ENCODE assay signal across 25 mouse cellular contexts in the genomic region with DNA sequence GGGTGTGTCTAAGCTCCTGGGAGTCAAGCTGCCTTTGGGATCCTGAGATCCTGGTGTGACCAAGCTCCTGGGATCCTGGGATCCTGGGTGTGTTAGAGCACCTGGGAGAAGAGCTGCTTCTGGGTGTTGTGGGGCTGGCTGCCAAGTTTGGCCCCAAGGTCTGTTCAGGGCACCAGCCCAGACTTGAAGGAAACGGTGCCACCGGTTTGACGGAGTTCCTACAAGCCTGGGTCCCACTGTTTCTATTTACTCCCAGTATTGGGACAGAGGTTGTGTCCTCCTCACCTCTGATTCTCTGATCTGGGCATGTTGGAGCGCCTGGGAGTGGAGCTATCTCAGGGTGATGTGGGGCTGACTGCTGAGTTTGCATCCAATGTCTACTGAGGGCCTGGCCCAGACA. TPM values are rescaled to one million over a fixed set of nuclear protein-coding genes. Genes with fewer than 3 reads are reported as not detected.
"Had no signal": no experiment of that assay in that cellular context is flagged by ENCODE, and none has a peak within 500 bp of the region (broad histone marks: within the 10 kb centered on the region; RNA-seq: fewer than 3 reads in every experiment).

No protein-coding gene starts in this region.

RNA-seq across cellular contexts. Expression of a gene that starts 14.9 kb away (rescaled TPM):
- polyA plus RNA-seq: heart, embryonic 10.5 days; heart, embryonic 11.5 days; heart, embryonic 12.5 days; heart, embryonic 13.5 days; heart, embryonic 14.5 days; heart, embryonic 15.5 days; heart, embryonic 16.5 days; heart, postnatal 0 days; hindbrain, embryonic 10.5 days; hindbrain, embryonic 11.5 days; hindbrain, embryonic 12.5 days; hindbrain, embryonic 13.5 days; hindbrain, embryonic 14.5 days; hindbrain, embryonic 15.5 days; hindbrain, embryonic 16.5 days; hindbrain, postnatal 0 days; intestine, embryonic 14.5 days; intestine, embryonic 15.5 days; intestine, embryonic 16.5 days; intestine, postnatal 0 days; kidney, embryonic 14.5 days; kidney, embryonic 15.5 days; kidney, embryonic 16.5 days; kidney, postnatal 0 days; large intestine, adult 2 months had no signal

RNA-seq across cellular contexts. Expression of a gene that starts 22.4 kb away (rescaled TPM):
- polyA plus RNA-seq: heart, embryonic 10.5 days; heart, embryonic 11.5 days; heart, embryonic 12.5 days; heart, embryonic 13.5 days; hindbrain, embryonic 10.5 days; hindbrain, embryonic 11.5 days; hindbrain, embryonic 12.5 days; hindbrain, embryonic 13.5 days; hindbrain, embryonic 15.5 days; hindbrain, embryonic 16.5 days; intestine, embryonic 14.5 days; intestine, postnatal 0 days; kidney, embryonic 14.5 days; kidney, embryonic 15.5 days had no signal
